Comparison of ENCODE assay signal across 26 mouse cellular contexts in genomic region chr19:22781579-22781978, GRCm38 (mm10).
"Had no signal": no experiment of that assay in that cellular context is flagged by ENCODE, and none has a peak within 500 bp of the region (broad histone marks: within the 10 kb centered on the region; RNA-seq: fewer than 3 reads in every experiment).

No protein-coding gene starts in this region.

- H3K27me3 ChIP-seq: heart, embryonic 13.5 days; heart, embryonic 15.5 days; hindbrain, embryonic 13.5 days; hindbrain, embryonic 15.5 days; intestine, embryonic 15.5 days; limb, embryonic 12.5 days; liver, embryonic 13.5 days; liver, embryonic 15.5 days had no signal

- H3K4me1 ChIP-seq: heart, embryonic 13.5 days; heart, embryonic 15.5 days; hindbrain, embryonic 13.5 days; hindbrain, embryonic 15.5 days; intestine, embryonic 15.5 days; limb, embryonic 10.5 days; limb, embryonic 12.5 days; liver, embryonic 13.5 days; liver, embryonic 15.5 days had no signal

- ATAC-seq: inflammation-experienced regulatory T-cells, adult 6 months; intestine, embryonic 15.5 days; intestine, postnatal 0 days had no signal

- DNase-seq: gastrocnemius, postnatal 14 days; gastrocnemius, postnatal 36 days; heart, adult 11 months; heart, adult 2 months; heart, postnatal 14 days; heart, postnatal 36 days; kidney, adult 18-20 months; kidney, adult 8-10 months; kidney, postnatal 10 days; kidney, postnatal 25 days; kidney, postnatal 4 days; liver; liver, embryonic 13.5 days had no signal

- H3K9ac ChIP-seq: heart, embryonic 13.5 days; heart, embryonic 15.5 days; hindbrain, embryonic 13.5 days; hindbrain, embryonic 15.5 days; intestine, embryonic 15.5 days; limb, embryonic 12.5 days; liver, embryonic 13.5 days; liver, embryonic 15.5 days had no signal

- H3K4me2 ChIP-seq: heart, embryonic 11.5 days; heart, embryonic 13.5 days; heart, embryonic 15.5 days; hindbrain, embryonic 13.5 days; hindbrain, embryonic 15.5 days; intestine, embryonic 15.5 days; limb, embryonic 12.5 days; liver, embryonic 11.5 days; liver, embryonic 13.5 days; liver, embryonic 15.5 days had no signal

- H3K4me3 ChIP-seq: heart, adult 2 months; heart, embryonic 13.5 days; heart, embryonic 15.5 days; hindbrain, embryonic 13.5 days; hindbrain, embryonic 15.5 days; intestine, embryonic 15.5 days; layer of hippocampus, adult 2 months; limb, embryonic 10.5 days; limb, embryonic 12.5 days; liver, embryonic 13.5 days; liver, embryonic 15.5 days had no signal

- H3K9me3 ChIP-seq: heart, embryonic 13.5 days; heart, embryonic 15.5 days; hindbrain, embryonic 13.5 days; hindbrain, embryonic 15.5 days; intestine, embryonic 15.5 days; limb, embryonic 10.5 days; limb, embryonic 12.5 days; liver, embryonic 13.5 days; liver, embryonic 15.5 days had no signal

- H3K36me3 ChIP-seq: heart, embryonic 13.5 days; heart, embryonic 15.5 days; hindbrain, embryonic 13.5 days; hindbrain, embryonic 15.5 days; intestine, embryonic 15.5 days; limb, embryonic 10.5 days; limb, embryonic 12.5 days; liver, embryonic 13.5 days; liver, embryonic 15.5 days had no signal

- H3K27ac ChIP-seq: heart, adult 2 months; heart, embryonic 13.5 days; heart, embryonic 15.5 days; hindbrain, embryonic 13.5 days; hindbrain, embryonic 15.5 days; intestine, embryonic 15.5 days; layer of hippocampus, adult 2 months; limb, embryonic 10.5 days; limb, embryonic 12.5 days; liver, embryonic 13.5 days; liver, embryonic 15.5 days had no signal
